In genomic region chr5:26142891-26143290, GRCm38 (mm10) we compare ENCODE assay signal across 35 mouse cellular contexts. TPM values are rescaled to one million over a fixed set of nuclear protein-coding genes. Genes with fewer than 3 reads are reported as not detected.
DNase-seq lines count a peak whose midpoint lies in the region; ATAC-seq and TF ChIP-seq lines count a peak whose summit lies in the region.
"Had no signal": no experiment of that assay in that cellular context is flagged by ENCODE, and none has a peak within 500 bp of the region (broad histone marks: within the 10 kb centered on the region; RNA-seq: fewer than 3 reads in every experiment).

No protein-coding gene starts in this region.

- TF ChIP-seq CTCF in midbrain, postnatal 0 days (IDR thresholded peaks at IDR 0.05) = no peak
- TF ChIP-seq CTCF in hindbrain, postnatal 0 days (IDR thresholded peaks at IDR 0.05; ENCODE audit: low read depth) = no peak

- H3K4me2 ChIP-seq in hindbrain, embryonic 15.5 days = no peak overlapping the region
- H3K4me2 ChIP-seq in hindbrain, embryonic 11.5 days (replicated peaks; ENCODE audit: low read depth, low read length) = no peak overlapping the region
- no peak overlapping the region for H3K4me2 ChIP-seq in midbrain, postnatal 0 days (ENCODE audit: low read depth, low read length, poor library complexity, severe bottlenecking)
- H3K4me2 ChIP-seq in midbrain, embryonic 16.5 days (ENCODE audit: low read length) = no peak overlapping the region
- H3K4me2 ChIP-seq in hindbrain, postnatal 0 days (ENCODE audit: low read depth, low read length) = no peak overlapping the region
- H3K4me2 ChIP-seq: embryonic facial prominence, embryonic 15.5 days; forebrain, embryonic 12.5 days; intestine, embryonic 15.5 days had no signal

- no peak for DNase-seq in hindbrain, embryonic 11.5 days (ENCODE audit: low spot score)
- peak; percentile 62 for DNase-seq in midbrain, postnatal 0 days (ENCODE audit: low spot score)
- DNase-seq in hindbrain, postnatal 0 days (ENCODE audit: low spot score) = peak; percentile 51
- no peak for DNase-seq in testis, postnatal 14 days (ENCODE audit: low spot score)
- DNase-seq in heart, postnatal 10 days = no peak
- DNase-seq: adrenal gland, postnatal 14 days; cerebellum, adult 2 months; cerebellum, postnatal 25 days; forebrain, postnatal 0 days; heart, postnatal 4 days; kidney, adult 8-10 months; kidney, postnatal 25 days; liver; lung, adult 2 months; lung, postnatal 10 days; thymus, postnatal 14 days had no signal

- no peaks in the 10 kb centered on the region; the same call in 1 of the 2 replicates for H3K4me1 ChIP-seq in hindbrain, embryonic 15.5 days (replicated peaks)
- no peaks in the 10 kb centered on the region for H3K4me1 ChIP-seq in hindbrain, embryonic 11.5 days (replicated peaks; ENCODE audit: control insufficient read depth, insufficient read depth, low read length)
- H3K4me1 ChIP-seq in midbrain, postnatal 0 days (ENCODE audit: insufficient read depth, low read length) = no peaks in the 10 kb centered on the region
- 0 out of 2 replicates have a peak, but pooled peaks cover 3% of the 10 kb centered on the region for H3K4me1 ChIP-seq in midbrain, embryonic 16.5 days (ENCODE audit: control insufficient read depth, insufficient read depth, low read length)
- H3K4me1 ChIP-seq in hindbrain, postnatal 0 days (ENCODE audit: insufficient read depth, low read length) = no peaks in the 10 kb centered on the region
- H3K4me1 ChIP-seq: embryonic facial prominence, embryonic 10.5 days; embryonic facial prominence, embryonic 15.5 days; forebrain, embryonic 12.5 days; intestine, embryonic 15.5 days had no signal

- intact Hi-C loops in heart, postnatal 10 days (cut with DNase I) = no loop called here

- no peak overlapping the region for H3K4me3 ChIP-seq in hindbrain, embryonic 15.5 days
- H3K4me3 ChIP-seq in hindbrain, embryonic 11.5 days (ENCODE audit: low read depth, low read length) = no peak overlapping the region
- no peak overlapping the region for H3K4me3 ChIP-seq in midbrain, postnatal 0 days (ENCODE audit: low read depth, low read length)
- no peak overlapping the region for H3K4me3 ChIP-seq in midbrain, embryonic 16.5 days (ENCODE audit: low read depth, low read length)
- no peak overlapping the region for H3K4me3 ChIP-seq in hindbrain, postnatal 0 days (ENCODE audit: low read length)
- H3K4me3 ChIP-seq: embryonic facial prominence, embryonic 10.5 days; embryonic facial prominence, embryonic 15.5 days; forebrain, embryonic 12.5 days; intestine, embryonic 15.5 days had no signal

- H3K27ac ChIP-seq in hindbrain, embryonic 15.5 days (replicated peaks) = peak overlapping the region; percentile 44; the same call in 1 of the 2 replicates
- H3K27ac ChIP-seq in hindbrain, embryonic 11.5 days (ENCODE audit: low read depth, low read length) = no peak overlapping the region
- H3K27ac ChIP-seq in midbrain, postnatal 0 days (ENCODE audit: low read depth, low read length) = no peak overlapping the region
- H3K27ac ChIP-seq in midbrain, embryonic 16.5 days (ENCODE audit: low read length) = no peak overlapping the region
- no peak overlapping the region for H3K27ac ChIP-seq in hindbrain, postnatal 0 days
- H3K27ac ChIP-seq: embryonic facial prominence, embryonic 10.5 days; embryonic facial prominence, embryonic 15.5 days; forebrain, embryonic 12.5 days; intestine, embryonic 15.5 days; liver, embryonic 14.5 days; macrophage had no signal

- H3K9ac ChIP-seq in hindbrain, embryonic 15.5 days = no peak overlapping the region
- no peak overlapping the region for H3K9ac ChIP-seq in hindbrain, embryonic 11.5 days (ENCODE audit: low read depth, low read length)
- H3K9ac ChIP-seq in midbrain, postnatal 0 days (replicated peaks; ENCODE audit: low read length, poor library complexity, severe bottlenecking) = no peak overlapping the region
- H3K9ac ChIP-seq in midbrain, embryonic 16.5 days (ENCODE audit: low read depth, low read length) = no peak overlapping the region
- no peak overlapping the region for H3K9ac ChIP-seq in hindbrain, postnatal 0 days (replicated peaks; ENCODE audit: low read length)
- H3K9ac ChIP-seq: embryonic facial prominence, embryonic 15.5 days; forebrain, embryonic 12.5 days; forebrain, postnatal 0 days; intestine, embryonic 15.5 days; liver, embryonic 14.5 days had no signal

- no peaks in the 10 kb centered on the region for H3K27me3 ChIP-seq in hindbrain, embryonic 15.5 days
- no peaks in the 10 kb centered on the region for H3K27me3 ChIP-seq in hindbrain, embryonic 11.5 days (ENCODE audit: control insufficient read depth, insufficient read depth, low read length)
- H3K27me3 ChIP-seq in midbrain, postnatal 0 days (ENCODE audit: insufficient read depth, low read length) = no peaks in the 10 kb centered on the region
- H3K27me3 ChIP-seq in midbrain, embryonic 16.5 days (ENCODE audit: control insufficient read depth, insufficient read depth, low read depth, low read length) = no peaks in the 10 kb centered on the region
- H3K27me3 ChIP-seq in hindbrain, postnatal 0 days (ENCODE audit: insufficient read depth, low read length) = no peaks in the 10 kb centered on the region
- H3K27me3 ChIP-seq: embryonic facial prominence, embryonic 15.5 days; forebrain, embryonic 12.5 days; intestine, embryonic 15.5 days had no signal

- H3K9me3 ChIP-seq in hindbrain, embryonic 15.5 days = no peaks in the 10 kb centered on the region
- no peaks in the 10 kb centered on the region for H3K9me3 ChIP-seq in hindbrain, embryonic 11.5 days (ENCODE audit: control insufficient read depth, low read length)
- no peaks in the 10 kb centered on the region for H3K9me3 ChIP-seq in midbrain, postnatal 0 days (ENCODE audit: low read length)
- no peaks in the 10 kb centered on the region for H3K9me3 ChIP-seq in midbrain, embryonic 16.5 days (replicated peaks; ENCODE audit: control insufficient read depth, low read length, poor library complexity, severe bottlenecking)
- H3K9me3 ChIP-seq in hindbrain, postnatal 0 days (ENCODE audit: low read length) = no peaks in the 10 kb centered on the region
- H3K9me3 ChIP-seq: embryonic facial prominence, embryonic 10.5 days; embryonic facial prominence, embryonic 15.5 days; forebrain, embryonic 12.5 days; intestine, embryonic 15.5 days had no signal

- no peaks in the 10 kb centered on the region for H3K36me3 ChIP-seq in hindbrain, embryonic 15.5 days
- H3K36me3 ChIP-seq in hindbrain, embryonic 11.5 days (ENCODE audit: control insufficient read depth, insufficient read depth, low read length) = no peaks in the 10 kb centered on the region
- no peaks in the 10 kb centered on the region for H3K36me3 ChIP-seq in midbrain, postnatal 0 days (ENCODE audit: insufficient read depth, low read length)
- H3K36me3 ChIP-seq in midbrain, embryonic 16.5 days (ENCODE audit: control insufficient read depth, insufficient read depth, low read length) = no peaks in the 10 kb centered on the region
- no peaks in the 10 kb centered on the region for H3K36me3 ChIP-seq in hindbrain, postnatal 0 days (ENCODE audit: insufficient read depth, low read length)
- H3K36me3 ChIP-seq: embryonic facial prominence, embryonic 10.5 days; embryonic facial prominence, embryonic 15.5 days; forebrain, embryonic 12.5 days; intestine, embryonic 15.5 days had no signal

- ATAC-seq in hindbrain, embryonic 15.5 days (ENCODE audit: low FRiP score, low read depth) = peak; percentile 78
- no peak for ATAC-seq in hindbrain, embryonic 11.5 days (ENCODE audit: low FRiP score)
- ATAC-seq in midbrain, postnatal 0 days (ENCODE audit: low FRiP score) = no peak
- no peak for ATAC-seq in midbrain, embryonic 16.5 days
- 0 out of 2 replicates have a peak, but pooled peaks have one; percentile 45 for ATAC-seq in hindbrain, postnatal 0 days
- ATAC-seq: CD4-positive, CD25-positive, alpha-beta regulatory T cell, adult 4 months; forebrain, postnatal 0 days; intestine, embryonic 15.5 days had no signal

- 49% methylated on average over 6 of the region's 6 CpGs for WGBS in hindbrain, embryonic 15.5 days
- WGBS in hindbrain, embryonic 11.5 days = 85% methylated on average over 6 of the region's 6 CpGs
- 63% methylated on average over 6 of the region's 6 CpGs for WGBS in midbrain, postnatal 0 days
- WGBS in midbrain, embryonic 16.5 days = 77% methylated on average over 6 of the region's 6 CpGs
- WGBS in hindbrain, postnatal 0 days = 49% methylated on average over 6 of the region's 6 CpGs

RNA-seq across cellular contexts. Expression of gene Gm10220, which starts 21.7 kb away (rescaled TPM):
- 0.10 and 0.14 TPM in 2 replicates for polyA plus RNA-seq in hindbrain, embryonic 15.5 days (2015; fragmentation: Nextera tagmentation; extraction: Ambion mirVana)
- 0.12 TPM in 1 of 2 replicates, not detected in the other for polyA plus RNA-seq in hindbrain, embryonic 11.5 days (2014; fragmentation: Nextera tagmentation; extraction: Ambion mirVana)
- not detected in 2 replicates for total RNA-seq in midbrain, postnatal 0 days (2014; rRNA removed)
- polyA plus RNA-seq in midbrain, postnatal 0 days (2015; fragmentation: Nextera tagmentation; extraction: Ambion mirVana) = 0.27 TPM in 1 of 2 replicates, not detected in the other
- polyA plus RNA-seq in midbrain, embryonic 16.5 days (2015; fragmentation: Nextera tagmentation; extraction: Ambion mirVana) = 0.14 and 0.22 TPM in 2 replicates
- not detected in 2 replicates for total RNA-seq in hindbrain, postnatal 0 days (2014; rRNA removed)
- polyA plus RNA-seq in hindbrain, postnatal 0 days (2015; fragmentation: Nextera tagmentation; extraction: Ambion mirVana) = 0.11 and 0.13 TPM in 2 replicates
- total RNA-seq in heart, postnatal 10 days (2021) = not detected
- total RNA-seq: adrenal gland, postnatal 14 days; forebrain, postnatal 0 days; gastrocnemius, adult 8-10 months; heart, postnatal 4 days; layer of hippocampus, adult 18-20 months; layer of hippocampus, postnatal 10 days; left cerebral cortex, adult 18-20 months; left cerebral cortex, postnatal 14 days; megakaryocyte-erythroid progenitor cell, adult 5-6 weeks; monocyte, adult 5-6 weeks had no signal
- polyA plus RNA-seq: CD4-positive, CD25-positive, alpha-beta regulatory T cell, adult 4 months; cerebellum, adult 2 months; embryonic facial prominence, embryonic 10.5 days; forebrain, embryonic 12.5 days; forebrain, postnatal 0 days; gonadal fat pad, adult 2 months; intestine, embryonic 15.5 days; limb, embryonic 11.5 days; liver, embryonic 14.5 days; lung, adult 2 months; macrophage; urinary bladder, adult 2 months had no signal

RNA-seq across cellular contexts. Expression of gene 5031410I06Rik, which starts 37.7 kb away (rescaled TPM):
- polyA plus RNA-seq in hindbrain, embryonic 15.5 days (2015; fragmentation: Nextera tagmentation; extraction: Ambion mirVana) = 0.48 TPM in 1 of 2 replicates, not detected in the other
- polyA plus RNA-seq in hindbrain, embryonic 11.5 days (2014; fragmentation: Nextera tagmentation; extraction: Ambion mirVana) = 0.23 TPM in 1 of 2 replicates, not detected in the other
- total RNA-seq in midbrain, postnatal 0 days (2014; rRNA removed) = not detected in 2 replicates
- 0.25 and 0.28 TPM in 2 replicates for polyA plus RNA-seq in midbrain, postnatal 0 days (2015; fragmentation: Nextera tagmentation; extraction: Ambion mirVana)
- polyA plus RNA-seq in midbrain, embryonic 16.5 days (2015; fragmentation: Nextera tagmentation; extraction: Ambion mirVana) = 0.09 and 0.16 TPM in 2 replicates
- not detected in 2 replicates for total RNA-seq in hindbrain, postnatal 0 days (2014; rRNA removed)
- polyA plus RNA-seq in hindbrain, postnatal 0 days (2015; fragmentation: Nextera tagmentation; extraction: Ambion mirVana) = 0.09 and 0.25 TPM in 2 replicates
- not detected for total RNA-seq in heart, postnatal 10 days (2021)
- total RNA-seq: adrenal gland, postnatal 14 days; forebrain, postnatal 0 days; gastrocnemius, adult 8-10 months; heart, postnatal 4 days; layer of hippocampus, adult 18-20 months; layer of hippocampus, postnatal 10 days; left cerebral cortex, adult 18-20 months; left cerebral cortex, postnatal 14 days; megakaryocyte-erythroid progenitor cell, adult 5-6 weeks; monocyte, adult 5-6 weeks had no signal
- polyA plus RNA-seq: CD4-positive, CD25-positive, alpha-beta regulatory T cell, adult 4 months; cerebellum, adult 2 months; embryonic facial prominence, embryonic 15.5 days; forebrain, embryonic 12.5 days; gonadal fat pad, adult 2 months; intestine, embryonic 15.5 days; limb, embryonic 11.5 days; liver, embryonic 14.5 days; lung, adult 2 months; macrophage; urinary bladder, adult 2 months had no signal

RNA-seq across cellular contexts. Expression of gene Gm10471, which starts 53.8 kb away (rescaled TPM):
- polyA plus RNA-seq in hindbrain, embryonic 15.5 days (2015; fragmentation: Nextera tagmentation; extraction: Ambion mirVana) = 0.12 and 0.21 TPM in 2 replicates
- polyA plus RNA-seq in hindbrain, embryonic 11.5 days (2014; fragmentation: Nextera tagmentation; extraction: Ambion mirVana) = not detected in 2 replicates
- not detected in 2 replicates for total RNA-seq in midbrain, postnatal 0 days (2014; rRNA removed)
- polyA plus RNA-seq in midbrain, postnatal 0 days (2015; fragmentation: Nextera tagmentation; extraction: Ambion mirVana) = 0.13 TPM in 1 of 2 replicates, not detected in the other
- 0.09 and 0.11 TPM in 2 replicates for polyA plus RNA-seq in midbrain, embryonic 16.5 days (2015; fragmentation: Nextera tagmentation; extraction: Ambion mirVana)
- total RNA-seq in hindbrain, postnatal 0 days (2014; rRNA removed) = not detected in 2 replicates
- polyA plus RNA-seq in hindbrain, postnatal 0 days (2015; fragmentation: Nextera tagmentation; extraction: Ambion mirVana) = 0.11 TPM in 1 of 2 replicates, not detected in the other
- not detected for total RNA-seq in heart, postnatal 10 days (2021)
- total RNA-seq: adrenal gland, postnatal 14 days; forebrain, postnatal 0 days; gastrocnemius, adult 8-10 months; heart, postnatal 4 days; layer of hippocampus, adult 18-20 months; layer of hippocampus, postnatal 10 days; left cerebral cortex, adult 18-20 months; left cerebral cortex, postnatal 14 days; megakaryocyte-erythroid progenitor cell, adult 5-6 weeks; monocyte, adult 5-6 weeks had no signal
- polyA plus RNA-seq: CD4-positive, CD25-positive, alpha-beta regulatory T cell, adult 4 months; cerebellum, adult 2 months; embryonic facial prominence, embryonic 10.5 days; forebrain, embryonic 12.5 days; forebrain, postnatal 0 days; gonadal fat pad, adult 2 months; intestine, embryonic 15.5 days; limb, embryonic 11.5 days; liver, embryonic 14.5 days; lung, adult 2 months; macrophage had no signal

Comparison
In these comparisons a context has a peak if more than half of its experiments do, and no peak if none do; other contexts are left out.
1. ATAC-seq: peak in hindbrain, embryonic 15.5 days (single experiment) and hindbrain, postnatal 0 days (single experiment); none in hindbrain, embryonic 11.5 days (single experiment), midbrain, postnatal 0 days (single experiment) and midbrain, embryonic 16.5 days (single experiment).
2. DNase-seq: peak in midbrain, postnatal 0 days (single experiment) and hindbrain, postnatal 0 days (single experiment); none in hindbrain, embryonic 11.5 days (single experiment), testis, postnatal 14 days (single experiment) and heart, postnatal 10 days (0 of 2).